8 mouse cellular contexts compared by ENCODE assay signal in the genomic region with DNA sequence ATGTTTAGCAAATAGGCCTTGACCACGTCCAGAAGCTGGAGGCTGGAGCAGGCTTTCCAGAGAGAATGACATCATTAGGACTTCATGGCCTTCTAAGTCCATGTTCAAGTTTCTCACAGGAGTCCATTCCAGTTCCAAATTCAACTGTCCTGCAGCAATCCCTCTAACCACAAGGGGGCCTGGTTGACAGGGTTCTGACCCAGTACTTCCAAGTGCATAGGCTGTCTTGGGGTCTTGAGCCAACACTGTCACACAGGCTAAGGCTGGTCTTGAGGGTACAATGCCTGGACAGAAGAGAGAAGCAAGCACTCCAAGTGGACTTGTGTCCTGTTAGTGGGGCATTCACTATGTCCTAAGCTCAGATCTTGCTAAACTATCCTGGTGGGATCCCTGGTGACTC.
DNase-seq lines count a peak whose midpoint lies in the region; ATAC-seq and TF ChIP-seq lines count a peak whose summit lies in the region.

No protein-coding gene starts in this region.

- H3K4me3 ChIP-seq in heart, postnatal 0 days (ENCODE audit: low read depth, low read length), result no peak overlapping the region
- H3K4me3 ChIP-seq in lung, adult 2 months (replicated peaks; ENCODE audit: extremely low read depth, low read depth, low read length), result no peak overlapping the region

- no peaks in the 10 kb centered on the region for H3K9me3 ChIP-seq in heart, postnatal 0 days (replicated peaks; ENCODE audit: control insufficient read depth, low read length)

- no peak for ATAC-seq in heart, postnatal 0 days (ENCODE audit: insufficient read depth, low read depth)

- no peak for TF ChIP-seq EP300 in heart, postnatal 0 days (IDR thresholded peaks at IDR 0.05; ENCODE audit: low read depth)

- no peaks in the 10 kb centered on the region for H3K27me3 ChIP-seq in heart, postnatal 0 days (ENCODE audit: control insufficient read depth, insufficient read depth, low read length)

- peak; percentile 42 for TF ChIP-seq CTCF in heart, postnatal 0 days (IDR thresholded peaks at IDR 0.05; ENCODE audit: low read depth)
- peak; percentile 39 for TF ChIP-seq CTCF in lung, adult 2 months (IDR thresholded peaks at IDR 0.05; ENCODE audit: insufficient read depth, low read length)

- no peak overlapping the region for H3K4me2 ChIP-seq in heart, postnatal 0 days (ENCODE audit: low read depth, low read length)

- TF ChIP-seq POLR2A in lung, adult 2 months (IDR thresholded peaks at IDR 0.05; ENCODE audit: borderline replicate concordance, extremely low read depth, low read depth, low read length), result no peak

- no peak for DNase-seq in heart, postnatal 0 days (ENCODE audit: low spot score)
- no peak for DNase-seq in heart, adult 8-10 months (ENCODE audit: low spot score)
- peak; percentile 68 for DNase-seq in testis, postnatal 10 days (ENCODE audit: low spot score)
- no peak for DNase-seq in testis, postnatal 14 days (ENCODE audit: low spot score)
- peak; percentile 11 for DNase-seq in embryo, embryonic 11.5 days (ENCODE audit: low read depth, low spot score)
- DNase-seq in lung, adult 2 months, result peak; percentile 12
- no peak for DNase-seq in B cell, adult 2 months
- no peak for DNase-seq in spleen, adult 18-20 months

- H3K27ac ChIP-seq in heart, postnatal 0 days (ENCODE audit: low read depth), result no peak overlapping the region

- H3K4me1 ChIP-seq in heart, postnatal 0 days (ENCODE audit: control insufficient read depth, insufficient read depth), result no peaks in the 10 kb centered on the region; the same call in 1 of the 2 replicates
- no peaks in the 10 kb centered on the region for H3K4me1 ChIP-seq in lung, adult 2 months (ENCODE audit: control insufficient read depth, insufficient read depth, low read length)

- WGBS in heart, postnatal 0 days, result 56% methylated on average over 1 of the region's 1 CpGs
- 56% methylated on average over 1 of the region's 1 CpGs for WGBS in lung, adult 2 months

- H3K9ac ChIP-seq in heart, postnatal 0 days (replicated peaks; ENCODE audit: low read depth, low read length), result no peak overlapping the region

- H3K36me3 ChIP-seq in heart, postnatal 0 days (replicated peaks; ENCODE audit: control insufficient read depth, insufficient read depth, low read length), result no peaks in the 10 kb centered on the region

Comparison
In these comparisons a context has a peak if more than half of its experiments do, and no peak if none do; other contexts are left out.
1. DNase-seq: peak in testis, postnatal 10 days (single experiment), embryo, embryonic 11.5 days (single experiment) and lung, adult 2 months (single experiment); none in heart, postnatal 0 days (single experiment), heart, adult 8-10 months (single experiment), testis, postnatal 14 days (single experiment), B cell, adult 2 months (0 of 2) and spleen, adult 18-20 months (0 of 2).